Mouse (Mus musculus) hematopoietic stem cell, adult 5-6 weeks (primary cell): ENCODE data around the gene Ankdd1b. TPM values are rescaled to one million over a fixed set of nuclear protein-coding genes. Genes with fewer than 3 reads are reported as not detected.

ENCODE experiments used
- ATAC-seq, 2 experiments: fragments of 125-278 bp in 1 of 2; replicated peaks in 1 of 2; 2 replicates each; pipeline ENCODE4 v1.8.0; 2016 to 2017; ENCODE audit warnings: inconsistent platforms in 2 of 2, mild to moderate bottlenecking in 2 of 2, moderate number of reproducible peaks in 2 of 2, low read depth in 1 of 2, moderate TSS enrichment in 1 of 2; ENCODE audit not compliant: low FRiP score in 2 of 2, poor library complexity in 2 of 2, severe bottlenecking in 2 of 2, insufficient read depth in 1 of 2, low TSS enrichment in 1 of 2
- total RNA-seq: library from RNA; stranded (forward); fragments of 172-1452, 232-1000 nt; gene quantifications from 2 replicates; pipeline ENCODE4 v1.2.3, GENCODE M21; 2017

Gene Ankdd1b
- total RNA-seq, 1 experiment from 2014 or later: 0.25 TPM

DNA sequence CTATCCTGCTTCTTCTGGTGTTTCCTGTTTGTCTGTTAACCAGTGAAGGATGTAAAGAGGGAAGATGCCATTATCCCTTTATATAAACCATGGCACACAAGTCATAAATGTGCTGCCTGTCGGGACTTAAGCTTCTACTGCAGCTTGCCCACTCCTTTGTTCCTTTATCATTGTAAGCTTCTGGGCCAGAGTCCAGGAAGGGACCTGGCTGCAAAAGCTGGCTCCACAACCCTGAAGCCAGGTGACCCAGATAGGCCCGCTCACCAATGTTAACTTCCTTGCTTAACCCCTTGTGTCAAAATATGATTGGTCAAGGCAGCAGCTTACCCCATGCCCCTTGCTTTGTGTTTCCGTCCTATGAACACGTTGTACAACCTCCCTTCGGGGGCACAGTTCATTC lies 42.5 kb downstream of the Ankdd1b start:
- ATAC-seq: no peak

DNA sequence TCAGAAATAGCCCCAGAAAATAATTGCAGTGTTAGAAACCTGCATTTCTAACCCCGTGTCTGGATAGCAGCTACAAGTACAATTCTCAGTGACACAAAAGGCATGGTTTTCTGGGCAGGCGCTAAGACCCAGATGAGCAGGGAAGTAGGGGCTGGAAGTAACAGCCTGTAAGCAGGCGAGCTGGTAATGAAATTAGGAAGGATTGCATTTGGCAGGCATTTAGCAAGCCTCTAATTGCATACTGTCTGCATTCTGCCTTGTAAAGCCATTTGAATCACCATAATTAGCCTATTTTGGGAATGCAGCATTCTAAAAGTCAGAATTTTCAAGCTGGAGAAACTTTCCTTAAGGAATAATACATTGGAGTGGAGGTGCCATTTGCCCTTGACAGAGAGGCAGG lies 45.0 kb downstream of the Ankdd1b start:
- ATAC-seq: no peak

DNA sequence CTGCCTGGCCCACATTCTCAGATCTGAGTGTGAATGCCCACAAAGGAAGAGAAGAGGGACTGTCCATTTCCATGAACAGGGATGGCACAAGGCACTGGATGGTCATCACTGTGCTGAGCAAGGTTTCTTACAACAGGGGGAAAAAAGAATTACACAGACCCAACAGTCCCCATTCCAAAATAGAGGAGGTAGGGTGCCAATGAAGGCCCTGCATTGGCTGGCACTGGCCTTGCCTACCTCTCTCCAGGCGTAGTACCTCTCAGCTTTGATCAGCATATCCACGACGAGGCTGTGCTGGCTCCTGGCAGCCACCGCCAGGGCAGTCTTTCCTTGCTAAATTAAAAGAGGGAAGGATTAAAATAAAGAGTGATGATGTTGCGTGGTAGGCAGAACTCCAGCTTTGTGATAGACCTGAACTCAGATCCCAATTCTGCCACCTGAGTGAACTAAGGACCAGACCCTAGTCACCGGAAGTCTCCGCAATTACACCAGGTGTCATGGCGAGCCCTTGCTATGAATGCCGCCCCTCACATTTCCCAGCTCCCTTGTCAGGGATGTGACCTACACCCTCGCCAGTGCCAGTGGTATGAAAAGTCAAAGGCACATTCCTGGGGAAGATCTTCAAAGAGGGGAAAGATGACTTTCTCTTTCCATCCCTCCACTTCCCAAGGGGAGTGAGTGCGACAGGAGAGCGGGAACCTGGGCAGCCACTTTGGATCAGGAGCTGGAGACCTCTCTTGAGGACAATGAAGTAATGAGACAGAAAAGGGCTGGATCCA lies 46.3 kb downstream of the Ankdd1b start:
- no peak for ATAC-seq

DNA sequence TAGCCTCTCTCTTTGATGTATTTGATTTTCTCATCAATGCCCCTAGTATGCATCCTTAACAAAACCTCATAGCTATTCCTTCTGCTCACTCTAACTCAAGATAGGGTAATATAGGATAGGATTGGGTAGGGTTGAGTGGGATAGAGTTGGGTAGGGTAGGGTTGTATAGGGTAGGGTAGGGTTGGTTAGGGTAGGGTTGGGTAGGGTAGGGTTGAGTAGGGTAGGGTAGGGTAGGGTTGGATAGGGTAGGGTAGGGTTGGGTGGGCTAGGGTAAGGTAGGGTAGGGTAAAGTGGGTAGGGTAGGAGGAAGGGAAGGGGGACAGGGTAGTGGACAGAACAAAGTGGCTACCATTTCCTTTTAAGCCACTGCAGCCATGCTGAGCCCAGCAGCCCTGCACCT lies 49.8 kb downstream of the Ankdd1b start:
- ATAC-seq: no peak

DNA sequence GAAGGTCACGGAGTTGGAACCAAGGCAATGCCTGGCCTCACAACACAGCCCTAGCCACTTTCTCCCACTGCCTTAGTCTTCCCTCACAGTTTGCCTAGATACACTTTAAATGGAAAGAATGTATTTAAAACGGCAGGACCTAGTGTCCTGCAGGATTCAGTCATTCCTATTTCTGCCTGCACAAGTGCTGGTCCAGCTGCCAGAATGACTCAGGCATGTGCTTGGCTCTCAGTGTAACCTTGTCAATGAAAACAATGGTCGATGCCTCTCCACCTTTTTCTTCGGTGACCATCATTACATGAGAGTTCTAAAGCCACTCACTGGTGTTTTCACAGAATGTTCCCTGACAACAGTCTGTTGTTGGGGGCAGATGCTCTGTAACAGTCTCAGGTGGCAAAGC lies 52.5 kb downstream of the Ankdd1b start:
- ATAC-seq: no peak

DNA sequence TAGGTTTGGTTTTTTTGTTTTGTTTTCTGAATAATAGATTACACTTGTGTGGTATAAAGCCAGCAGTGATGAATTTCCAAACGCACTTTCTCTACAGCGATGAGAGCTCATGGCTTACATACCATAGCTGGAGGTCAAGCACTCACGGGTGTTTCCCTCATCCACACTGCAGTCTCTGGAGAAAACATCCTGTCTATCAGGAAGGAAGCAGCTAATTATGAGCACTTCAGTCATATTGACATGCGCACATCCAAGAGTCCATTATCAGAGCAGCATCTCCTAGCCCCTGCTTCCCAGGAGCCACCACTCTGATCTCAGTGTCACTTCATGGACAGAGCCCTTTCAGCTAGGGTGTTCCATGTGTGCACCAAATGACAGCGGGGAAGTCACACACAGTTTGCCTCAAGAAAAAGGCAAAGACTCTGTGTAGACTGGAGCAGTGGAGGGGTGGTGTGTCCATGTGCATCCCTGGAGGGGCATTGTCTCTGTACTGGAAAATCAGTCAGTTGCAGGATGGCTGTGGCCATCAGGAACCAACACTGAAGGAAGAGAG lies 53.7 kb downstream of the Ankdd1b start:
- no peak for ATAC-seq

DNA sequence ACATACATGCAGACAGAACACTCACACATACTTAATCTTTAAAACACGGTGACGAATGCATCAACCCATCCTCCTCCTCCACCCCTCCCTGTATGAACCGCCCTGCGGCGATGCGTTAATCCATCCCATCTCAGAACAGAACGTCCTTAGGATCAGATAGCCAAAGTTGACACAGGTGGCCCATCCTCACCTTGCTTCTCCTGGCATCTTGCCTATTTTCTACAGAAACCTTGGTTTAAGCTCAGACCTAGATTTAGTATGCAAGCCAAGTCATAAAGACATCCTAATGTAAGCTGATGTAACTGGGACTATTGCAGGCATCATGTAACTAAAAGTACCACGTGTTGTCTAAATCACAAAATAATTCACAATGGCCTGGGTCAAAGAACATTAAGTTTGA lies 54.6 kb downstream of the Ankdd1b start:
- no peak for ATAC-seq

DNA sequence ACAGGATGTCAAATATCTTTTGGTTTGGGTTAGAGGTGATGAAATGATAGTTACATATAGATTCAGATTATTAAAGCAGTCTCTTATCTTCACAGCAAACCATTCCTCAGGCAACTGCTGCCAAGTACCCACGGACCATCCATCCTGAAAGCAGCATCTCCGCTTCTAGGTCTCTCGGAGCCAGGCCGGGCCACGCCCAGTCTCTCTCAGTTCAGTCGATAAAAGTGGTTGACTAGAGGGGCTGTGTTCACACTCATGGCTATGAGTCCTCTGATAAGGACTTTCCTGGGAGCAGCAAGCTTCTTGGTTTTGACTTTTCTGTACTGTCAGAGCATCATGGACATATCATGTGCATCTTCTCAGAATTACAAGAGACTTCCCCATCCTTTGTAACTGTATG lies 56.6 kb downstream of the Ankdd1b start:
- no peak for ATAC-seq

DNA sequence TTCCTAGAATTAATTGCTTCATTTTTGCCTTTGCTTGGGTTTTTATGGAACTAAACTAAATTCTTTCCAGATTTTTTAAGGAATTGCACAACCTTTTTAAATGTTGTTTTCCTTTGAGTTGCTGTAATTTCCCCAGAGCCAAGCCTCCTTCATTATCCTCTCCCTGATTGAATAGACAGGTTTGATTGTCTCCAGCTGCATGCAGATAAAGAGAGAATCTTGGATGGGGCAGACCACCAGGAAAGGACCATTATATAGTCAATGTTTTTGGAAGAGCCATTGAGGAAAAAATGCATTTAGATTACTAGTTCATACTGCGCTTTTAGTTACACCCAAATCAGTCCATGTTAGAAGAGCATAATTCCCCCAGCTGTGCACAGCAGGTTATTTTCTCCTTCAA lies 62.2 kb downstream of the Ankdd1b start:
- ATAC-seq: no peak

DNA sequence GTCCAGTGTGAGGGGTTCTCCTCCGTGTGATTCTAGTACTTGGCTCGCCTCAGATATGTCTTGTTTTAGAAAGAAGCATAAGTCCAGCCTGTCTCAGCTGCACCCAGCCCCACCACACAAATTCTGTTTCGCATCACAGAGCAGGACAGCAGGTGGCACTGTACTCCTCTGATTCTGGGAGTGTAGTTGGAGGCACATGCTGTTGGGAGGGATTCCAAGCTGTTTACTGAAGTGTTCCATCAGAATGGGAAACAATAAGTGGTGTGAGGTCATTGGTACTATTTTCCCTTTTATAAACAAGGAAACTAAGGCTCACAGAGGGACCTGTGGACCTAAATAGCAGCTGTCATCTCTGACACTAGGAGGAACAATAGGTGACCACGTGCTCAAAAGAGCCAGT lies 64.0 kb downstream of the Ankdd1b start:
- peak in 1 of 2 experiments; percentile 42; a peak in 1 of 4 replicates for ATAC-seq

DNA sequence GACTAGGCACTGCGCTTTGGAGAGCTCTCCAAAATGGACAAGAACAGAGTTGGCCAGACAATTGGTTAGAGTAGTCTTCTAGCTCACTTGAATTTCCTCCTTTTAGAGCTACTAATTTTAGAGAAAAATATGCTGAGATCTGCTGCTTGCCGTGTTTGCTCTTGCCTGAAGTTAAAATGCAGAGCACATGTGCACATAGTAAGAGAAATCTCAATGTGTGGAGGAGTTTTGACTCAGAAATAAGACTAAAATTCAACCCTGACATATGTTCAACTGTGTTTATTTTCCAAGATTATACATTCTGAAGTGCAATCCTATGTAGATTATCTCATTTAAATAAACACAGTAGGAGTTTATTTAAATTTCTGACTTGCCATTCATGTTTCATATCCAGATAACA lies 65.5 kb downstream of the Ankdd1b start:
- ATAC-seq: no peak

DNA sequence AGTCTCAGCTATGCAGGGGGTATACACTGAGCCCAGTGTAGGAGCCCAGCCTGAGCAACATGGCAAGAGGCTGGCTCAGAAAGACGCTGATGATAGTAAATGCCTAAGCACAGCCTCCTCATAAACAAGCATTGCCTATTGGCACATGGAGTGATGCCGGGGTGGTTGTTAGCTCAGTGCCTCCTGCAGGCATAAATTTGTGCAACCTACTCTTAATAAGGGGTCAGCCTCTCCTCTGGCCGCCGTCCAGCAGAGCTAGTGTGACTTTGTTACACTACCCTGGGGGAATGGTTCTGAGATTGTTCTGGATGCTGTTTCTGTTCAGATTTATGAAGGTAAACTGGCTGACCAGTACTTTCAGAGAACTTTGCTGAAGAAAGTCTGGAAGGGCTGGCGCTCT lies 69.7 kb downstream of the Ankdd1b start:
- no peak for ATAC-seq

DNA sequence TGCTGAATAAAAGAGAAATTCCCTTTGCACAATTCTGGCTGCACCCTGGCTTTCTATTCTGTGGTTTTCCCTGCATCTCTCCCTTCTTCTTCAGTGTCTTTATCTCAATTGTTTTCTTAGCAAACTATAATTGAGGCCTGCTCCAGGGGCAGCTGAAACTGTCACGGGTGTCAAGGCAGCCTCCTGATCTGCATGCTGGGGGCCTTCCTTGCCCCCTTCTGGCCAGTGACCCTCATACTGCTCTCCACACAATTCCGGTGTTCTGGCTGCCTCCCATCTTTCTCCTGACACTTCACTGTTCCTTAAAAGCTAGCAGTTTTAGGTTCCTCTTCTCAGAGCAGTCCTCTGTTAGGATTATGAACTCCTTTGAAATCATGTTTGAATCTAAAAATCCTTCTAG lies 81.7 kb downstream of the Ankdd1b start:
- no peak for ATAC-seq

DNA sequence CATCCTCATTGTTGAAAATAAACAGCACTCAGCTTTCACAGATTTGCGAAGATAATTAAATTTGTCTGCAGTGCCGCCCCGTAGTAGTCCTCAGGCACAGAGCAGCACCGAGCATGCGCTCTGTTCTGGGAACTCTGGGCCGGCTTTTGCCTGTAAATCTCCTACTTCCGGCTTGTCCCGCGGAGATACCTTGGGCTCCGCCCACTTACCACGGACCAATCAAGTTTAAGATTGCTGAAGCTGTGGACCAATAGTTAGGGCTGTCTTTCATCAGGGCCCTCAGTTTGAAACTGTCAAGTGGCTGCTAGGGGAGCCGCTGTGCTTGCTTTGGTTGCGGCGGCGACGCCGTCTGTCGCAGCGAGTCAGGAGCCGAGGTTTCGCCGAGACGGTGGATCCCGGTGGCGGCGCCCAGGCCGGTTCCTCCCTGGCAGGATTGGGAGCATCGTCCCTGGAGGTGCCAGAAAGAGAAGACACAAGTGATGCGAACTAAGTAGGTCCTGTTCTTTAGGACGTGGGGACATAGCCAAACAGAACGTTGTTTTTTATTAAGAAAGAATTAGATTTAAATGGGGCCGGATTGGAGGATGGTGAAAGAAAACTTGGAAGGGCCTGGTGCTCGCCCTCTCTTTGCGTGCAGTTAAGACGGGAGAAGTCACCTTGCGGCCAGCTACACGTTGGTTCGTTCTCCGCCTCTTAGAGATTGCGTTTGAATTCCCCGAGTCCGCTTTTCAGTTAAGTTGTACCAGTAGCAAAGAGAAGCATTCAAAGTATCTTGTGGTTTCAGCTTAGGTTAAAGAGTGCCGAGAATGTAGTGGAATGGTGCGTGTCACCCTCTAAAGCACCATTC lies 82.7 kb downstream of the Ankdd1b start, which contains the start of gene Poc5:
TSS of gene Poc5 (plus strand) at position 253 of the 847 bp plus-strand sequence.
- peak; percentile 98 for ATAC-seq

DNA sequence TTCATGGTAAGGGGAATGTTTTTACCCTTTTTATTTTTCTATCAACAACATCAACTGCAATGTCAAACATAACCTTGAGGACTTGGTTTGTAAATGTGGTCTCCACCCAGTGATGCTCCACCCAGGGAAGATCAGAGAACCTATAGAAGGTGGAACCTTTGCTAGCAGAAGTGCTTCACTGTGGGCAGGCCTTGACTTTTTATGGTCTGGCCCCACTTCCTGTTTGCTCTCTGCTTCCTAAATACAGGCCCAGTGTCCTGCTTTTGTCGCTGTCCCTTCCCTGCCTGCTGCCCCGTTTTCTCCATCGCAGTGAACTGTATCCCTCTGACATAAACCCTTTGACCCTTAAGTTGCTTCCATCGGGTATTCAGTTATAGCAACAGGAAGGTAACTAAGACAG lies 93.1 kb downstream of the Ankdd1b start:
- ATAC-seq: no peak

DNA sequence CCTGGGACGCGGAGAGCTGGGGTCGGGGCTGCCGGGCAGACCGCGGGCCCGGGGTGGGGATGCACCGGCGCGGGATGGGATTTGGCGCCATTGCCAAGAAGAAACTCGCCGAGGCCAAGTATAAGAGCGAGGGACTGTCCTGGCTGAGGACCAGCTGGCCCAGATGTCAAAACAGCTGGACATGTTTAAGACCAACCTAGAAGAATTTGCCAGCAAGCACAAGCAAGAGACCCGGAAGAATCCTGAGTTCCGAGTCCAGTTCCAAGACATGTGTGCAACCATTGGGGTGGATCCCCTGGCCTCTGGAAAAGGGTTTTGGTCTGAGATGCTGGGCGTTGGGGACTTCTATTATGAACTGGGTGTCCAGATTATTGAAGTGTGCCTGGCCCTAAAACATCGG lies 94.1 kb downstream of the Ankdd1b start:
- ATAC-seq: no peak

DNA sequence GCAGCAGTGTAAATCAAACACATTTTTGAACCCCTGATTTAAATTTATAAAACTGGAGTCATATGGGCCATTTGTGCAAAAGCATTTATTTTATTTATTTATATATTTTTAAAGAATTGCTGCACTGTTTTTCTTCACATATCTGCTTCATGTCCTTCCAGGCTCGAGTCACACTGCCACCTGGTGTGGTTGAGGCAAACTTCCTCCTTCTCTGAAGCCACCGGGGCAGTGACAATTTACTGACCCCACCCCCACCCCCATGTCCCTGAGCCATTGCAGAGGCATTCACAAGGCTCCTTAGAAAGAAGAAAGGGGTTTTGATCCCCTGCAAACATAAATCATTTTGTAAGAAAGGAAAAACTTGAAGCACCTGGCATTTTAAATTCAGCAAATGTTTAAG lies 95.5 kb downstream of the Ankdd1b start:
- peak; percentile 56 to 85; a peak in 3 of 4 replicates for ATAC-seq
